Mouse (Mus musculus) ZHBTc4 (cell line): ENCODE data around the gene Mrvi1.

Experiments
- DNase-seq: peaks from one replicate; pipeline ENCODE4 v3.0.0-alpha.2; 2011; ENCODE audit warnings: low read depth, low spot score

Mrvi1 gene

GRCm38 (mm10) chr7:110834522-110834921 lies 147.7 kb downstream of the Mrvi1 start:
- DNase-seq: no peak

GRCm38 (mm10) chr7:110834018-110834417 lies 148.2 kb downstream of the Mrvi1 start:
- no peak for DNase-seq

GRCm38 (mm10) chr7:110833024-110833423 lies 149.2 kb downstream of the Mrvi1 start:
- DNase-seq: no peak

- DNase-seq: no peak
These were observed 158.0 kb downstream of the Mrvi1 start for GRCm38 (mm10) chr7:110823995-110824953.

GRCm38 (mm10) chr7:110823593-110823992 lies 158.7 kb downstream of the Mrvi1 start:
- DNase-seq: no peak

GRCm38 (mm10) chr7:110823076-110823475 lies 159.2 kb downstream of the Mrvi1 start:
- no peak for DNase-seq

GRCm38 (mm10) chr7:110822055-110822454 lies 160.2 kb downstream of the Mrvi1 start:
- no peak for DNase-seq

- DNase-seq: no peak
These were observed 160.6 kb downstream of the Mrvi1 start for GRCm38 (mm10) chr7:110821653-110822052.

GRCm38 (mm10) chr7:110821068-110821467 lies 161.2 kb downstream of the Mrvi1 start:
- DNase-seq: no peak

- no peak for DNase-seq
These were observed 163.4 kb downstream of the Mrvi1 start for GRCm38 (mm10) chr7:110818787-110819350.
